ENCODE assay signal across 13 mouse cellular contexts in the genomic region with DNA sequence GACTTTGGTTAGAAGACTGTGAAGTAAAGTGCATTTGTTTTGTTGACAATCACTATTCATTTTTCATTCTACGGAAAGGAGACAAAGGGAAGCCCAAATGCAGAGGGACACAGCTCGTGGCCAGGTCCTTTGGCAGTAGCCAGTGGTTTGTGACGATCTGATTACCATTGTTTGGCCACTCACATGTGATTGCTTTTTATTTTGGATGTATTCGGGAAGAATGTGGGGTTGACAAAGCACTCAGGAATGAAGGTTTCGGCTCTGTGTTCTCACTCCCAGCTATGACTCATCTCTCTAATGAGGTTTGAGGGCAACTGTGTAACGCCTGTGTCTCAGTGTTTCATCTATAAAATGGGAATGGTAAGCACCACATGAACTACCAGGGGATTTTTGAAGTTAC.
DNase-seq lines count a peak whose midpoint lies in the region; ATAC-seq and TF ChIP-seq lines count a peak whose summit lies in the region.
"Had no signal": no experiment of that assay in that cellular context is flagged by ENCODE, and none has a peak within 500 bp of the region (broad histone marks: within the 10 kb centered on the region; RNA-seq: fewer than 3 reads in every experiment).

No protein-coding gene starts in this region.

- no peak for ATAC-seq in forebrain, embryonic 14.5 days
- ATAC-seq in forebrain, postnatal 0 days = no peak
- ATAC-seq in heart, embryonic 16.5 days (replicated peaks; ENCODE audit: extremely low read depth, insufficient read depth, low FRiP score) = no peak

- H3K9ac ChIP-seq in forebrain, embryonic 14.5 days (ENCODE audit: low read length) = no peak overlapping the region
- H3K9ac ChIP-seq in forebrain, postnatal 0 days = no peak overlapping the region
- no peak overlapping the region for H3K9ac ChIP-seq in heart, embryonic 16.5 days (ENCODE audit: low read length)
- H3K9ac ChIP-seq: neural tube, embryonic 13.5 days had no signal

- no peaks in the 10 kb centered on the region for H3K36me3 ChIP-seq in forebrain, embryonic 14.5 days (ENCODE audit: control insufficient read depth, insufficient read depth, low read length)
- no peaks in the 10 kb centered on the region for H3K36me3 ChIP-seq in forebrain, postnatal 0 days (ENCODE audit: insufficient read depth)
- no peaks in the 10 kb centered on the region for H3K36me3 ChIP-seq in heart, embryonic 16.5 days (ENCODE audit: control insufficient read depth, insufficient read depth)
- H3K36me3 ChIP-seq in embryonic facial prominence, embryonic 10.5 days (replicated peaks) = no peaks in the 10 kb centered on the region
- H3K36me3 ChIP-seq in hindbrain, embryonic 10.5 days = no peaks in the 10 kb centered on the region
- H3K36me3 ChIP-seq: neural tube, embryonic 13.5 days had no signal

- no peak overlapping the region for H3K4me2 ChIP-seq in forebrain, embryonic 14.5 days (ENCODE audit: low read length)
- H3K4me2 ChIP-seq in forebrain, postnatal 0 days (ENCODE audit: low read depth) = no peak overlapping the region
- peak overlapping the region; percentile 44 for H3K4me2 ChIP-seq in heart, embryonic 16.5 days (ENCODE audit: low read depth, low read length)
- H3K4me2 ChIP-seq: liver, embryonic 11.5 days; neural tube, embryonic 13.5 days had no signal

- H3K9me3 ChIP-seq in forebrain, embryonic 14.5 days (replicated peaks; ENCODE audit: control insufficient read depth, low read length) = no peaks in the 10 kb centered on the region
- H3K9me3 ChIP-seq in forebrain, postnatal 0 days (ENCODE audit: low read length) = no peaks in the 10 kb centered on the region
- no peaks in the 10 kb centered on the region for H3K9me3 ChIP-seq in heart, embryonic 16.5 days (replicated peaks; ENCODE audit: control insufficient read depth, low read length)
- 0 out of 2 replicates have a peak, but pooled peaks cover under 1% of the 10 kb centered on the region for H3K9me3 ChIP-seq in embryonic facial prominence, embryonic 10.5 days
- no peaks in the 10 kb centered on the region; the same call in 1 of the 2 replicates for H3K9me3 ChIP-seq in hindbrain, embryonic 10.5 days
- H3K9me3 ChIP-seq: megakaryocyte, embryonic 14.5 days; neural tube, embryonic 13.5 days had no signal

- TF ChIP-seq CTCF in forebrain, postnatal 0 days (IDR thresholded peaks at IDR 0.05; ENCODE audit: low read depth) = no peak

- 17% methylated on average over 6 of the region's 6 CpGs for WGBS in forebrain, embryonic 14.5 days
- WGBS in forebrain, postnatal 0 days = 23% methylated on average over 6 of the region's 6 CpGs
- 27% methylated on average over 6 of the region's 6 CpGs for WGBS in heart, embryonic 16.5 days
- WGBS in embryonic facial prominence, embryonic 10.5 days = 65% methylated on average over 6 of the region's 6 CpGs
- WGBS in hindbrain, embryonic 10.5 days = 44% methylated on average over 6 of the region's 6 CpGs

- H3K27ac ChIP-seq in forebrain, embryonic 14.5 days (ENCODE audit: low read depth, low read length) = no peak overlapping the region
- H3K27ac ChIP-seq in forebrain, postnatal 0 days (ENCODE audit: low read depth, low read length) = no peak overlapping the region
- H3K27ac ChIP-seq in heart, embryonic 16.5 days (ENCODE audit: low read length) = no peak overlapping the region
- H3K27ac ChIP-seq in embryonic facial prominence, embryonic 10.5 days (replicated peaks) = no peak overlapping the region
- no peak overlapping the region for H3K27ac ChIP-seq in hindbrain, embryonic 10.5 days
- H3K27ac ChIP-seq: left cerebral cortex, adult 2 months; neural tube, embryonic 13.5 days had no signal

- no peaks in the 10 kb centered on the region for H3K27me3 ChIP-seq in forebrain, embryonic 14.5 days (replicated peaks; ENCODE audit: control insufficient read depth, insufficient read depth, low read length)
- H3K27me3 ChIP-seq in forebrain, postnatal 0 days (ENCODE audit: insufficient read depth, low read length) = no peaks in the 10 kb centered on the region
- no peaks in the 10 kb centered on the region for H3K27me3 ChIP-seq in heart, embryonic 16.5 days (ENCODE audit: control insufficient read depth, insufficient read depth, low read length)
- H3K27me3 ChIP-seq in embryonic facial prominence, embryonic 10.5 days (replicated peaks; ENCODE audit: low read depth, poor library complexity, severe bottlenecking) = no peaks in the 10 kb centered on the region
- H3K27me3 ChIP-seq in hindbrain, embryonic 10.5 days (ENCODE audit: insufficient read depth, poor library complexity, severe bottlenecking) = no peaks in the 10 kb centered on the region
- H3K27me3 ChIP-seq: megakaryocyte, embryonic 14.5 days; neural tube, embryonic 13.5 days had no signal

- H3K4me1 ChIP-seq in forebrain, embryonic 14.5 days (ENCODE audit: control insufficient read depth, insufficient read depth, low read length) = no peaks in the 10 kb centered on the region
- H3K4me1 ChIP-seq in forebrain, postnatal 0 days (ENCODE audit: insufficient read depth) = 0 out of 2 replicates have a peak, but pooled peaks cover 5% of the 10 kb centered on the region
- H3K4me1 ChIP-seq in heart, embryonic 16.5 days (ENCODE audit: control insufficient read depth, insufficient read depth, low read length) = peaks cover 9% of the 10 kb centered on the region
- peaks cover 12% of the 10 kb centered on the region; the same call in 1 of the 2 replicates for H3K4me1 ChIP-seq in embryonic facial prominence, embryonic 10.5 days
- H3K4me1 ChIP-seq in hindbrain, embryonic 10.5 days (replicated peaks) = peaks cover 12% of the 10 kb centered on the region
- H3K4me1 ChIP-seq: megakaryocyte, embryonic 14.5 days had no signal

- no peak overlapping the region for H3K4me3 ChIP-seq in forebrain, embryonic 14.5 days (ENCODE audit: low read depth, low read length)
- H3K4me3 ChIP-seq in forebrain, postnatal 0 days (ENCODE audit: low read depth, low read length) = no peak overlapping the region
- H3K4me3 ChIP-seq in heart, embryonic 16.5 days (ENCODE audit: low read length) = no peak overlapping the region
- no peak overlapping the region for H3K4me3 ChIP-seq in embryonic facial prominence, embryonic 10.5 days
- no peak overlapping the region for H3K4me3 ChIP-seq in hindbrain, embryonic 10.5 days
- H3K4me3 ChIP-seq: erythroblast, embryonic 14.5 days; left cerebral cortex, adult 2 months; megakaryocyte, embryonic 14.5 days; neural tube, embryonic 13.5 days had no signal

- DNase-seq in forebrain, embryonic 14.5 days (ENCODE audit: low spot score) = peak; percentile 1
- DNase-seq in forebrain, postnatal 0 days = no peak
- DNase-seq in urinary bladder, adult 18-20 months (ENCODE audit: low spot score in 2 of 2) = peak; percentile 2 to 4
- no peak for DNase-seq in urinary bladder, adult 2 months (ENCODE audit: low spot score)
- DNase-seq in embryonic facial prominence, embryonic 10.5 days (ENCODE audit: low spot score) = no peak
- no peak for DNase-seq in hindbrain, embryonic 10.5 days (ENCODE audit: low spot score)
- no peak for DNase-seq in thymus, postnatal 0 days (ENCODE audit: low spot score)

Comparison
In these comparisons a context has a peak if more than half of its experiments do, and no peak if none do; other contexts are left out.
1. DNase-seq: peak in forebrain, embryonic 14.5 days (single experiment) and urinary bladder, adult 18-20 months (2 of 2); none in forebrain, postnatal 0 days (single experiment), urinary bladder, adult 2 months (single experiment), embryonic facial prominence, embryonic 10.5 days (single experiment), hindbrain, embryonic 10.5 days (single experiment) and thymus, postnatal 0 days (single experiment).